Mouse (Mus musculus) MEL (cell line): ENCODE data around the gene Sipa1l2. TPM values are rescaled to one million over a fixed set of nuclear protein-coding genes. Genes with fewer than 3 reads are reported as not detected.

Source experiments
- DNase-seq: peaks from one replicate; pipeline ENCODE4 v3.0.0; 2011; ENCODE audit warnings: low read depth, low spot score
- H3K27ac ChIP-seq: 2 replicates; pipeline ENCODE4 v1.5.1; 2012; ENCODE audit warnings: low read depth, mild to moderate bottlenecking, control low read depth, low read length, moderate library complexity; ENCODE audit not compliant: control insufficient read depth
- H3K27me3 ChIP-seq, 2 experiments: fragments of 150-350 bp in 1 of 2; sonication (generic) in 1 of 2; 2 replicates each; pipeline ENCODE4 v1.6.1; 2012; ENCODE audit warnings: low read length in 2 of 2, mild to moderate bottlenecking in 2 of 2, improper control_type of control experiment in 1 of 2, moderate library complexity in 1 of 2; ENCODE audit not compliant: insufficient read depth in 2 of 2, control insufficient read depth in 1 of 2
- H3K36me3 ChIP-seq, 2 experiments: 2 replicates each; pipeline ENCODE4 v1.6.1; 2012 to 2014; ENCODE audit warnings: low read length in 2 of 2, improper control_type of control experiment in 1 of 2, inconsistent platforms in 1 of 2, mild to moderate bottlenecking in 1 of 2; ENCODE audit not compliant: insufficient read depth in 2 of 2, control insufficient read depth in 1 of 2
- H3K4me1 ChIP-seq, 2 experiments: fragments of 150-350 bp in 1 of 2; sonication (generic) in 1 of 2; 2 replicates each; pipeline ENCODE4 v1.6.1; 2012; ENCODE audit warnings: low read length in 2 of 2, improper control_type of control experiment in 1 of 2, mild to moderate bottlenecking in 1 of 2; ENCODE audit not compliant: insufficient read depth in 2 of 2, control insufficient read depth in 1 of 2
- H3K4me3 ChIP-seq, 2 experiments: fragments of 150-350 bp in 1 of 2; sonication (generic) in 1 of 2; 2 replicates each; pipeline ENCODE4 v1.5.1; 2012; ENCODE audit warnings: low read depth in 2 of 2, low read length in 2 of 2, mild to moderate bottlenecking in 2 of 2, moderate library complexity in 2 of 2, control low read depth in 1 of 2, improper control_type of control experiment in 1 of 2; ENCODE audit not compliant: control insufficient read depth in 1 of 2, insufficient read depth in 1 of 2
- H3K79me2 ChIP-seq: 2 replicates; pipeline ENCODE4 v1.6.1; 2012; ENCODE audit warnings: mild to moderate bottlenecking, low read length, moderate library complexity; ENCODE audit not compliant: control insufficient read depth, poor library complexity, insufficient read depth
- H3K9ac ChIP-seq: 2 replicates; pipeline ENCODE4 v1.6.1; 2012; ENCODE audit warnings: low read depth, mild to moderate bottlenecking, control low read depth, low read length, moderate library complexity; ENCODE audit not compliant: control insufficient read depth, poor library complexity, severe bottlenecking
- H3K9me3 ChIP-seq: fragments of 150-350 bp; sonication (generic); replicated peaks from 2 replicates; pipeline ENCODE4 v1.6.1; 2012; ENCODE audit warnings: mild to moderate bottlenecking, low read length, improper control_type of control experiment, moderate library complexity; ENCODE audit not compliant: insufficient read depth
- CHD1 ChIP-seq: IDR thresholded peaks from 2 replicates; pipeline ENCODE4 v1.6.1; 2012; ENCODE audit warnings: low read depth, mild to moderate bottlenecking, inconsistent platforms, low read length, improper control_type of control experiment
- CTCF ChIP-seq, 3 experiments: IDR thresholded peaks in 2 of 3; conservative IDR thresholded peaks in 1 of 3; 2 replicates each; pipeline ENCODE4 v1.5.1; 2011 to 2012; ENCODE audit warnings: low read length in 3 of 3, low read depth in 2 of 3, mild to moderate bottlenecking in 2 of 3, improper control_type of control experiment in 1 of 3, inconsistent platforms in 1 of 3, mixed read lengths in 1 of 3, moderate library complexity in 1 of 3; ENCODE audit not compliant: control insufficient read depth in 1 of 3, insufficient read depth in 1 of 3, poor library complexity in 1 of 3, severe bottlenecking in 1 of 3
- E2F4 ChIP-seq: IDR thresholded peaks from 2 replicates; pipeline ENCODE4 v1.6.1; 2011; ENCODE audit warnings: low read depth, low read length, improper control_type of control experiment, borderline replicate concordance
- EP300 ChIP-seq, 2 experiments: IDR thresholded peaks; 2 replicates each; pipeline ENCODE4 v1.6.1; 2011; ENCODE audit warnings: improper control_type of control experiment in 2 of 2, low read length in 2 of 2, low read depth in 1 of 2, mild to moderate bottlenecking in 1 of 2
- GATA1 ChIP-seq: IDR thresholded peaks from 2 replicates; pipeline ENCODE4 v1.6.1; 2011; ENCODE audit warnings: low read depth, low read length, improper control_type of control experiment
- HCFC1 ChIP-seq: IDR thresholded peaks from 2 replicates; pipeline ENCODE4 v1.6.1; 2012; ENCODE audit warnings: low read depth, mild to moderate bottlenecking, inconsistent platforms, low read length, improper control_type of control experiment, moderate library complexity
- KAT2A ChIP-seq: conservative IDR thresholded peaks from 2 replicates; pipeline ENCODE4 v1.6.1; 2012; ENCODE audit warnings: low read depth, low read length, improper control_type of control experiment, inconsistent platforms
- MAFK ChIP-seq: IDR thresholded peaks from 2 replicates; pipeline ENCODE4 v1.6.1; 2011; ENCODE audit warnings: low read depth, mild to moderate bottlenecking, low read length, improper control_type of control experiment, borderline replicate concordance
- MYC ChIP-seq: IDR thresholded peaks from 2 replicates; pipeline ENCODE4 v1.6.1; 2011; ENCODE audit warnings: low read depth, mild to moderate bottlenecking, low read length, improper control_type of control experiment, moderate library complexity
- NELFE ChIP-seq: IDR thresholded peaks from 2 replicates; pipeline ENCODE4 v1.6.1; 2011; ENCODE audit warnings: low read depth, low read length, improper control_type of control experiment
- NRF1 ChIP-seq: IDR thresholded peaks from 2 replicates; pipeline ENCODE4 v1.6.1; 2014; ENCODE audit warnings: low read depth, mild to moderate bottlenecking, inconsistent platforms, low read length, improper control_type of control experiment, moderate library complexity; ENCODE audit not compliant: poor library complexity, insufficient read depth, severe bottlenecking
- POLR2A ChIP-seq, 2 experiments: IDR thresholded peaks; 2 replicates each; pipeline ENCODE4 v1.6.1; 2011 to 2012; ENCODE audit warnings: low read length in 2 of 2, mild to moderate bottlenecking in 2 of 2, control low read depth in 1 of 2, improper control_type of control experiment in 1 of 2, low read depth in 1 of 2, moderate library complexity in 1 of 2; ENCODE audit not compliant: control insufficient read depth in 1 of 2, insufficient read depth in 1 of 2, poor library complexity in 1 of 2
- POLR2AphosphoS2 ChIP-seq: IDR thresholded peaks from 2 replicates; pipeline ENCODE4 v1.6.1; 2011; ENCODE audit warnings: low read length, improper control_type of control experiment
- SMC3 ChIP-seq: IDR thresholded peaks from 2 replicates; pipeline ENCODE4 v1.6.1; 2011; ENCODE audit warnings: low read depth, low read length, improper control_type of control experiment
- TCF12 ChIP-seq: IDR thresholded peaks from 2 replicates; pipeline ENCODE4 v1.6.1; 2014; ENCODE audit warnings: low read depth, mild to moderate bottlenecking, inconsistent platforms, low read length, improper control_type of control experiment, moderate library complexity
- polyA plus RNA-seq, 2 experiments: library from polyadenylated mRNA; stranded (reverse) in 1 of 2; unstranded in 1 of 2; fragments of >175 nt in 1 of 2; fragments of >200 nt in 1 of 2; gene quantifications; 2 replicates each; pipeline versions ENCODE4 v1.2.1 to v1.2.4; 2012; ENCODE audit warnings: low replicate concordance in 2 of 2, low read depth in 1 of 2; ENCODE audit not compliant: insufficient read length in 2 of 2, insufficient read depth in 1 of 2, missing spikeins in 1 of 2
- total RNA-seq: library from RNA; depleted of rRNA; stranded (reverse); fragments of 300-350 nt; gene quantifications from 2 replicates; pipeline ENCODE4 v1.2.3, GENCODE M21; 2012

The Sipa1l2 gene
- total and polyA plus RNA-seq, 3 experiments: not detected

GRCm38 (mm10) chr8:125560825-125561490, 8.7 kb downstream of the Sipa1l2 start:
- H3K4me1 ChIP-seq: no peaks in the 10 kb centered on the region
- TF ChIP-seq CHD1 (no peak), EP300 (IDR thresholded peaks at IDR 0.05; ENCODE audit: low read depth in 1 of 2, low read length in 2 of 2) (no peak), GATA1 (no peak), POLR2AphosphoS2 (no peak), POLR2A (IDR thresholded peaks at IDR 0.05; ENCODE audit: control insufficient read depth in 1 of 2, insufficient read depth in 1 of 2, low read depth in 1 of 2, low read length in 2 of 2, poor library complexity in 1 of 2) (no peak), TCF12 (no peak), CTCF (IDR thresholded peaks at IDR 0.05 in 2 of 3, conservative IDR thresholded peaks at IDR 0.05 in 1 of 3; ENCODE audit: control insufficient read depth in 1 of 3, insufficient read depth in 1 of 3, low read depth in 2 of 3, low read length in 3 of 3, poor library complexity in 1 of 3, severe bottlenecking in 1 of 3) (no peak), MAFK (no peak), NELFE (no peak)
- no peak overlapping the region for H3K27ac ChIP-seq
- H3K9ac ChIP-seq: no peak overlapping the region
- DNase-seq: no peak
- no peak overlapping the region for H3K4me3 ChIP-seq
- H3K27me3 ChIP-seq: no peaks in the 10 kb centered on the region
- H3K9me3 ChIP-seq: no peaks in the 10 kb centered on the region
- H3K36me3 ChIP-seq: no peaks in the 10 kb centered on the region
- H3K79me2 ChIP-seq: no peaks in the 10 kb centered on the region

- TF ChIP-seq E2F4 (no peak), POLR2A (IDR thresholded peaks at IDR 0.05; ENCODE audit: control insufficient read depth in 1 of 2, insufficient read depth in 1 of 2, low read depth in 1 of 2, low read length in 2 of 2, poor library complexity in 1 of 2) (no peak), POLR2AphosphoS2 (no peak), HCFC1 (no peak), SMC3 (no peak), KAT2A (no peak), CTCF (IDR thresholded peaks at IDR 0.05 in 2 of 3, conservative IDR thresholded peaks at IDR 0.05 in 1 of 3; ENCODE audit: control insufficient read depth in 1 of 3, insufficient read depth in 1 of 3, low read depth in 2 of 3, low read length in 3 of 3, poor library complexity in 1 of 3, severe bottlenecking in 1 of 3) (no peak), NRF1 (no peak), MYC (no peak)
- H3K27ac ChIP-seq: no peak overlapping the region
- no peaks in the 10 kb centered on the region for H3K27me3 ChIP-seq
- no peaks in the 10 kb centered on the region for H3K36me3 ChIP-seq
- H3K4me3 ChIP-seq: no peak overlapping the region
- no peaks in the 10 kb centered on the region for H3K9me3 ChIP-seq
- no peaks in the 10 kb centered on the region for H3K4me1 ChIP-seq
- no peak for DNase-seq
- no peak overlapping the region for H3K9ac ChIP-seq
- no peaks in the 10 kb centered on the region for H3K79me2 ChIP-seq
These were observed 10.4 kb downstream of the Sipa1l2 start for GRCm38 (mm10) chr8:125559066-125559653.
